Mouse (Mus musculus): ENCODE measurements at regions not wholly inside any gene's neighbourhood (a gene's known extent, or its start where the extent isn't known, plus 50 kb on each side); places are given as distances from the start of the nearest gene placed in this dataset.

- DNase-seq = no peak
These were observed 82.2 kb downstream of the Rap2a start for GRCm38 (mm10) chr14:120560416-120560815.

DNA sequence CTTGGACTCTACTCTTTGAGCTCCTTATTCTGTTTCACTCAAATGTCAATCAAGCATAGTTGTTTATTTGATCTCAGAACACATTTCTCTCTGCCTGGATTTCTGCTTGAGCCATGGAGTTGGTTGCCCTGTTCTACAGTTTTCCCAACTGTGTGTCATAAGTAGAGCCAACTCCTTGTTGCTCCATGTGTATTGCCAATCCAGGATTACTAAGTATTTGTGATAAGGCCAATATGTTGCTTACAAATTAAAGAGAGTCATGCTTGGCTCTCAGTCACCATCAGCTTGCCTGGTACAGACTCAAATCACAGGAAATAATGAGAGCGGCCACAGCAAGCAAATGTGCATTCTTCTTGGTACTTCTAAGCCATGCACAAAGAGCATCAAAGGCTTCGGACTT lies 82.7 kb downstream of the Rap2a start:
- DNase-seq = no peak

- no peak for DNase-seq
These were observed 88.7 kb downstream of the Rap2a start for GRCm38 (mm10) chr14:120566945-120567344.

- DNase-seq = no peak
These were observed 89.8 kb downstream of the Rap2a start for GRCm38 (mm10) chr14:120568054-120568453.

GRCm38 (mm10) chr14:120572238-120572637 lies 94.0 kb downstream of the Rap2a start:
- DNase-seq = peak; percentile 25 to 38

DNA sequence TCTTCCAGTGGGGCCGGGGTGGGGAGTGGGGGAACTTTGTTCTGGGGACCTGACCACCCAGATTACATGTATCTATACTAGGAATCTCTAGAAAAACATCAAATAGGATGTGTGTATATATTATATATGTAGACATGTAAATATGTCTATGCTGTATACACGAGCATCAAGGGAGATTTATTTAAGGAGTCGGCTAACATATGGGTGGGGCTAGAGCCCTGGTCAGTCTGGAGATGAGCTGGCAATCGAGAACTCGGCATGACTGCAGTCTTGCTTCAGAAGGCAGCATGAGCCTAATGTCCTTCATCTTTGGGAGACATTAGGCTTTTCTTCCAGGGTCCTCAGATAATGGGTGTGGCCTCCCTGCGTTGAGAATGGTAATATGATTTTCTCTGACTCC lies 97.0 kb downstream of the Rap2a start:
- DNase-seq = no peak

GRCm38 (mm10) chr14:120578352-120579080 lies 100.3 kb downstream of the Rap2a start:
- no peak for DNase-seq

GRCm38 (mm10) chr14:120583807-120584206 lies 105.6 kb downstream of the Rap2a start:
- no peak for DNase-seq

DNA sequence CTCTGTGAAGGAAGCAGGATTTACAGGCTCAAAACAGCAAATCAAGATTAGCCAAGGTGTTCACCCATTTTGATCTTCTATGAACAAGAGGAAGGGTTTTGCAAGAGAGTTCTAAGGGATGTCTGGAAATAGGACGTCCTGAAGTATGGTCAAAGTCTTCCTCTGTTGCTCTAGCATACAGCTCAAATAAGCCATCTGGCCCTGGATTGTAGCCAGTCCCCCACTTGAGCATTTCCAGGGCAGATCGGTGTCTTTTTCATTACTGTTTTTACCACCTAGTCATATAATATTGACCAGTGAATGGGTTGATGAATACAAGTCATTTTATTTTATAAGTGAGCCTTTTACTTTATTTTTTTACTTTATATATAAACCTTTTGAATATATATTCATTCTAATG lies 113.9 kb downstream of the Rap2a start:
- DNase-seq = no peak

DNA sequence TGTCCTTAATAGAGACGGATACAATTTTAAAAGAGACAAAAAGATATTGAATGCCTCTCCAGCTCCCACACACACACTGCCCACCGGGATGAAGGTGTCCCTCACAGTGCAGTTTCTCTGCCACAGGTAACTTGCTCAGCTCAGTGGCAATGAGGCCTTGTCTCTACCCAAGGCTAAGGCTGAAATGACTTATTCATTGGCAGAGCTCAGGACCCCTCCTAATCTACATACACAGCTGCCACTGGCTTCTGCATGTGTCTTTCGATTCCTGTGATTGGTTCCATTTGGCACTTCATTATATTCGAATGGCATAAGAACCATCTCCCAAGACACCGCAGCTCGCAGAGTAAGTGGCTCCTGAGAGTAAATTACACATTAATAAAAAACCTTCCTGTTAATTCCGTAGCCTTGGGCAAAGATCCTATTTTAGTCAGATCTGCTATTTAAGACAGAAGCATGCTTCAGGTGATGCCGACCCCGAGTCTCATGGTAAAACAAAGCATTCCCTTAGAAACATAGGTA lies 122.2 kb downstream of the Rap2a start:
- DNase-seq = no peak

- no peak for DNase-seq
These were observed 123.3 kb downstream of the Rap2a start for GRCm38 (mm10) chr14:120601510-120601909.

GRCm38 (mm10) chr14:120603849-120604492 lies 125.7 kb downstream of the Rap2a start:
- DNase-seq = no peak

DNA sequence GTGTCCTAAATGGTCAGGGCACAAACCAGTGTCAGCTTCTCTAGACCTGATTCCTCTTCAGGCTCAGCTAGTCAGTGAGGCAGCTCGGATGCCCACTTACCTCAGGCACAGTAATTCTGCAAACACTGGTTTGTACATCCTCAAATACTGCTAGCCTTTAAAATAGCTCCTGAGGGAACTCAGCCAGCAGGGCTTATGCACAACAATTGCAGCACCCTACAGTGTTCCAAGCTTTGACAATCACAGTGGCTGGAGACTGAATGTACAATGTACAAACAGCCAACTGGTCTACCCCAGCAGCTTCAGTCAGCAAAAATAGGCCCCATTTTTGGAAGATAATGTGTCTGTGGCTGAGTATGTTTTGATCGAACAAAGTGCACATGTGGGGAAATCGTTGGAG lies 129.6 kb downstream of the Rap2a start:
- DNase-seq = no peak

DNA sequence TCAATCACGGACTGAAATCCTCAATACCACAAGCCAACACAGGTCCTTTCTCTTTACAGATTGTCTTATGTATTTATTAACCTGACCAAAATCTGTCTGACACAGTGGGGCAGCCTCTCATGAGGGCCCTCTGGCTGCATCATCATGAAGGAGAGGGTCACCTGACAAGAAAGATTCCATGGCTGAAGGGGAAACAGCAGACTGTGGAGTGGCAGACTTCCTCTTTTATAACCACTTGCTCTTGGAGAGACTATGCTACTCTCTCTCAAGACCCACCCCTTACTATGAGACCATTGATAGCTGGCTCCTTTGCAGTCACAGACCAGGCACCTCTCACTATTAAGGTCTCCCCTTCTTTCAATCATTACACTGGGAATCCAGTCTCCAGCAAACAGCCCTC lies 133.1 kb downstream of the Rap2a start:
- no peak for DNase-seq

GRCm38 (mm10) chr14:120626223-120626935 lies 148.1 kb downstream of the Rap2a start:
- no peak for DNase-seq

GRCm38 (mm10) chr14:120626936-120627277 lies 148.7 kb downstream of the Rap2a start:
- DNase-seq = no peak

GRCm38 (mm10) chr14:120632771-120633170 lies 154.5 kb downstream of the Rap2a start:
- no peak for DNase-seq

GRCm38 (mm10) chr14:120636726-120637400 lies 158.6 kb downstream of the Rap2a start:
- no peak for DNase-seq

- no peak for DNase-seq
These were observed 159.4 kb downstream of the Rap2a start for GRCm38 (mm10) chr14:120637486-120638125.

- DNase-seq = no peak
These were observed 164.3 kb downstream of the Rap2a start for GRCm38 (mm10) chr14:120642591-120642990.

- DNase-seq = no peak
These were observed 173.8 kb downstream of the Rap2a start for GRCm38 (mm10) chr14:120652034-120652433.

- DNase-seq = no peak
These were observed 182.1 kb downstream of the Rap2a start for GRCm38 (mm10) chr14:120660321-120660781.

GRCm38 (mm10) chr14:120661111-120661510 lies 182.9 kb downstream of the Rap2a start:
- no peak for DNase-seq
